Mouse (Mus musculus) layer of hippocampus, postnatal 14 days (tissue): Measurements from ENCODE around the gene Rac2. TPM values are rescaled to one million over a fixed set of nuclear protein-coding genes. Genes with fewer than 3 reads are reported as not detected.

Experiments used
- DNase-seq, 2 experiments: peaks; one replicate each; pipeline ENCODE4 v3.0.0; 2021 to 2022; ENCODE audit warnings: low spot score in 2 of 2, mixed read lengths in 1 of 2
- total RNA-seq, 2 experiments: library from RNA; stranded (reverse); gene quantifications; 2 replicates each; pipeline ENCODE4 v1.2.3; 2021

Gene Rac2
- total RNA-seq, 2 experiments from 2014 or later = 2.5 to 3.5 TPM

DNA sequence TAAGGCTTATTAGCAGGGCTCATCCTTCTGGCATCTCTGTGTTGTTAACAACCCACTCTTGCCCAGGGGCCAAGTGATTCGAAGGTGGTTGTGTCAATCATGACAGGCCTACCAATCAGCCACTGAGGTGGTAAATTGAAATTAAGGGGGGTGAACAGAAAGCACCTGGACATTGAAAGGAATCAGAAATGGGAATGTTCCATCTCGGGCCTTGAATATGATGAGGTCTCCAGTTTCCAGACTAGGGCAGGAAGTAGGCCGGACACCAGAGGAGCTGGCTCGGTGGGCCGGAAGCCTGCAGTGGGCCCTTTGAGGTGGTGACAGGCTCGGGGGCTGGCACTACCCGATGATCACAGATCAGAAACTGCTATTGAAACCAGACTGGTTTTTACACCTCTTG, 44.6 kb downstream of the Rac2 start:
- peak; percentile 71 to 83 for DNase-seq

DNA sequence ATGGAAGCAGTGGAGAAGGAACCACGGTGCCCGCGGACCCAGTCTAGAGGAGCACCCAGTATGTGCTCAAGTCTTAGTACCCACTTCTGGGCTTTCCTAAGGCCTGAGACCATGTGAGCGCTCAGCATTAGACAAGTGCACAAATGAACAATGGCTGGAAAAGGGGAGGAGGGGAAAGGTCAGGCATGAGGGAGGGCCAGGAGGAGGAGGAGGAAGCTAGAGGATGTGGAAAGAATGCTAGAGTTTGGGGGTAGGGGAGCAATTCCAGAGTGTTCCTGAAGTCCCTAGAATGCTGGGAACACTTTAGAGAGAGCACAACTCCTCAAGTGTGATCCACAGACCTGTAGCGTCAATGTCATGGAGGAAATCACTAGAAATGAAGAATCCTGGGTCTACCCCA, 48.4 kb downstream of the Rac2 start:
- no peak for DNase-seq

DNA sequence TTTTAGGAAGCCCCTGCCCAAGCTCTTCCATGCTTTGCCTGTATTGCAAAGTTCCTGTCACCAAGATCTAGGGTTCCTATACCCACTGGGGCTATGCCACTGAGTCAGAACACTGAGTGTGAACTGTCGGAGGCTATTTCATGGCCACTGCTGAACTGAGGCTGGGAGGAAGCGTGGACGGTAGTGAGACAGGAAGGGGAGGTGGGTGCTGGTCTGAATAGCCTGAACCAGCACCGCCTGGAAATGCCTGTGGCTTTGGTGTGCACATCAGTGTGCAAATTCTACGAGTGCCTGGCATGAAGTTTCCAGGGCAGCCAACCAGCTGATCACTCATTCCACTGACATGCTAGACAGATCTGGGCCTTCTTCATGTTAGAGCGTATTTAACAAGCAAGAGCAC, 50.7 kb downstream of the Rac2 start:
- DNase-seq = no peak

DNA sequence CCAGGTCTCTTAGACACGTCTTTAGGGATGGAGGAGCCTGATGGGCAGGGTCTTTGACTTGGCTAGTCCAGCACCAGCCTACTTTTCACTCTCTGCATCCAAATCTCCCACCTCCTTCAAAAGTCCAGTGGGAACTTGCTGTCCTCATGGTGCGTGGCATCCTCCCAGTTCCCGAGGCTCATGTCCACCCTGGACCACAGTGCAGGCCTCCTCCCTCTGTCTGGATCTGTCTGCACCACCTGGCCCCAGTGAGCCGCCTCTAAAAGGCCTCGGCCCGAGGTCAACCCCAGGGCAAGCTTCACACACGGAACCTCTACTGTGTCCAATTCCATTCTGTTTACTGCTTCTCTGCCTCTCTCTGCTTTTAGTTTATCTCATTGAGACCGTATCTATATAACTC, 51.3 kb downstream of the Rac2 start:
- DNase-seq = no peak

DNA sequence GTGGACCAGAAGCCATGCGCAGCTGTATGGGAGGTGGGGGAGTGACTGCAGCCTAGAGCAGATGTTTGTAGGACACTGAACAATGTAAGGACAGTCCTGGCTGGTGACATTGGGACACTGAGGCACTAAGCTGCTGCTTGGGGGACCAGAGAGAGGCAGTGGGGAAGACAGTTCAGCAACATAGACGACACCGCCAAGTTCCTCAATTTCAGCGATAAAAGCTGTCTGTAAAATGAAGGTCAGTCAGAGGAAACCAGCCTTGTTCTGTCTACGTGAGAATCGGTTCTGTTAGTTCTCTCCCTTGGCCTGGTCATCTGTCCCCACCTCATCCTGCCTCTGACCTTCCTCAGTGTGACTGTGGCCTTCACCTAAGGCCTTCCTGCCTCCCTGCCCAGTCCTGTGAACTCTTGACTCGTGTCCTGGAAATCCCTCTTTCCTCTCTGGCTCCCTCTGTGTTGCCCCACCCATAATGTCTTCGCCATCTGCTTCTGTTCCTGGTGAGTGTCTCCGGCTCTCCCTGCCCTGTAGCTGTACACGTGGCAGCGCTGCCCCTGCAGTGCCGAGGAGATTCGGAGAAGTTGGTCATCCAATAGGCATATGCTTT, 52.4 kb downstream of the Rac2 start:
- no peak for DNase-seq

DNA sequence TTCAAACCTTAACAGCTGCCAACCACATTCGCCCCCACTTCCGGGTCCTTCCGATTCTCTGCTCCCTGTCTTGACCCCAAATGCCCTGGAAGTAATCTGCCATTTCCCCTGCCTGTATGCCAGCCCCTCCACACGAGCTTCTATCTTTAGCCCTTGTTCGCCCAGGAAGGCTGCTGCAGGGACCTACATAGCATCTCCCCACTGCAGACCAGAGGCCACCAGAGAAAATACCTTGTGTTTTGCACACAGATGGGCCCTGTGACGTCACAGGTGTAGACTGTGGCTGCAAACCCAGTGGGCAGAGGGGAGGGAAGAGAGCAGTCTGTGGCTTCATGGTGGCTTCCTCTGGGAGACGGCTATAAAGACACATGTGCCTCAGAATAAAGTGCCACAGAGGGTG, 54.4 kb downstream of the Rac2 start:
- DNase-seq = no peak

DNA sequence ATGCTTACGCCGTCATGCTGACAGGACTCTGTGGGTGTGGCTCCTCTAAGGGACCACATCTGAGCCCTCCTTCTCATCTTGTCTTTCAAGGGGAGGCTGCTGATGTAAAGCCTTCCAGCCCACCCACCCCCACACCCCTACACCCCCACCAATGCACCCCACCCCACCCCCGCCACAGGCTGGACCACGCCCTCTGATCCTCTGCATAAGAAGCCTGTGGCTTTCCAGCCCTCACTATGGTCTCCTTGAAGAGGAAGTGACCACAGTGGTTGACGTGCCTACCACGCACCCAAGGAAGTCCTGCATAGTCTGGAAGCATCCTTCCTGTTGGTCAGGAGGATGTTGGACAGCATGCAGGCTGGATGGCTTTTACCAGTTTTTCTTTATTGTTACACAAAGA, 56.8 kb downstream of the Rac2 start:
- DNase-seq = no peak

DNA sequence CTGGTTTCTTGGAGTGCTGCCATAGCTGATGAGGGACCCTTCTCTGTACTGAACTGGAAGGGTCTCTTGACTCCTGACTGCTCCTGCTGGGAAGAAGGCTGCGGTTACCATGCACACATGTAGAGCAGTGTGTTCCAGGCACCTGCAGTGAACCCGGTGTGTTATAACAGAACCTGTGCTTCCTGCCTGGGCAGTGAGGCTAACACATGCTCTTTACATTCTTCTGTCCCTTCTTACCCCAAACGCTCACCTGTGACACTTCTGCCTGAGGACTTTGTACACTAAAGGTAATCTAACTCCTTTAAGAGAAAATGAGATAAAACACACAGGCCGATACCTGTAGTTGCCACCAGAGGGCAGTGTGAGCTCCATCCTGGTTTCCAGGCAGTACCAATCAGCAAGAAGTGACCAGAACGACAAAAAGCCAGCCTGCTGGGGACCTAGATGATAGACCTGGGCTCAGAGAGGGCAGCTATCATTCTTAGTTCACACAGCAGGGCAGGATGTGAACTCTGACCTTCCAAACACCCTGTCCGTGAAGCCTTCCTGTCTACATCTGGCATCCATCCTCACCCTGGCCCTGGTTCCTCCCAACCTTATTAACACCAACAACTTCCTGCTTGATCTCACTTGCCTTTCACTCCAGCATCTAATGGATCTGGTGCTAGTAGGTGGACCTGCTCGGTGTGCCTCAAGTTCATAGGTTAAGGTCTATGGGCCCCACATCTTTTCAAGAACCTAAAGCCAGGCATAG, 58.0 kb downstream of the Rac2 start:
- peak; percentile 80 to 87 for DNase-seq

DNA sequence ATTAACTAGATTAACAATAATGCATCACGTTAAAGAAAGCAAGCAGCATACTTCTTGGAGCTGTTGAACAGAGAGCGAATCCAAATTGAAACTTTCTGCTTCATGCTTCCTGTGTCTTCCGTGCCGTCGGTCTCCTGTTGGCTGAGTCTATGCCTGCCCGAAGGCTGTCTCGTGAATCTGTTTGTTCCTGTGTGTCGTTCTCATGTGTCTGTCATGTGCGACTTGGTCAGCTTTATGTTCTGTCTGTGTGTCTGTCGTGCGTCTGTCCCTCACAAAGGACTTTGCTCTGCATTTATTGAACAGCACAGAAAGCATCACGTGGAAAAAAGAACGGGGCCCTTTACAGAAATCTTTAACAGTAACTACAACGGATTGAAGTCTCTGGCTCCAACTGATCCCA, 59.6 kb downstream of the Rac2 start:
- DNase-seq = no peak

DNA sequence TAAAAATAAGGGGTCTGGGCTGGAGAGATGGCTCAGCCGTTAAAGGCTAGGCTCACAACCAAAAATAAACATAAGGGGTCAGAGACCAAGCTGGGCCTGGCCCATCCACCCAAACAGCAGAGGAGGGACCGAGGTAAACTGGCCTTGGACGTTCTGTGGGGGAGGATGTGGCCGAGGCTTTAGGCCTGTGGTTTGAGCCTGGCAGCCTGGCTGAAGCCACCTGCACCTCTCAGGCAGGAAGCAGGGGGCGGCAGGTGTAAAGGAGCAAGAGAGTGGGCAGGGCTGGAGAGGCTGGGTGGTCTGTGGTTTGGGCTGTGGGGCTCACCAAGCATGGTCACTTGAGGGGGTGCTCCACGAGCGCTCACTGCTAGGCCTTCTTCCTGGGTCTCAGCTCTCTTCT, 60.6 kb downstream of the Rac2 start:
- no peak for DNase-seq

DNA sequence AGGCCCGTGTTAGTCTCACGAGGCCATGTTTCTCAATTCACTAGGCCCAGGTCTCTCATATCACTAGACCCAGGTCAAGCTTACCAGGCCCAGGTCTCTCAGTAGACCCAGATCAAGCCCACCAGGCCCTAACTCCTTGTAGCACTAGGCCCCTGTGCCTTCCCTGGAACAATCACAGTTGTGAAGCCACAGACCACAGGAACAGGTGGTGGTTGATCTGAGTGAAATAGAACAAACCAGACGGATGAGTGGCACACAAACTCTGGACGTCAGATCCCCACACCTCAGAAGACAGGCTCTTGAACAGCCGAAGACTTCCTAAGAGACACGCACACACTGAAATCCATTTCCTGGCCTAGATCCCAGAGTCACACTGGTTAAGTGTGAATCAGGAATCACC, 61.8 kb downstream of the Rac2 start:
- DNase-seq = no peak

DNA sequence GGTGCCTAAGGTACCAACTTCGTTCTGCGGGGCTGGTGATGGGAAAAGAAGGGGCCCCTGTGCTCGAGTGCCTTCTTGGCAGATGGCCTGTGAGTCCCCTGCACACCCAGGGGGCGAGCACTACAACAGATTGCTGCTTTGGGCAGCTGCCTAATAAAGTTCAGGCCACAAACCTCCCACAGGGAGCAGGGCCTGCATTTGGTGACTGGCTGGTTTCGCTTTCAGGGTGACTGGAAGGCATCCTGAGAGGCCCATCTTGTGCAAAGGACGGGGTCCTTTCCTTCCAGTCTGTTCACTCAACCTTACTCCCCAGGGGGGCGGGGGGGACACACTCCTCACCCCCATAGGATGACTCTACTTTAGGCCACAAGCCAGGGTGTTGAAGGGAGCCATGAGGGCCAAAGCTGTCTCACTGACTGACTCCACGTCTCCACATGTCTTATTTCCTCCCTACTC, 62.4 kb downstream of the Rac2 start:
- DNase-seq = no peak

DNA sequence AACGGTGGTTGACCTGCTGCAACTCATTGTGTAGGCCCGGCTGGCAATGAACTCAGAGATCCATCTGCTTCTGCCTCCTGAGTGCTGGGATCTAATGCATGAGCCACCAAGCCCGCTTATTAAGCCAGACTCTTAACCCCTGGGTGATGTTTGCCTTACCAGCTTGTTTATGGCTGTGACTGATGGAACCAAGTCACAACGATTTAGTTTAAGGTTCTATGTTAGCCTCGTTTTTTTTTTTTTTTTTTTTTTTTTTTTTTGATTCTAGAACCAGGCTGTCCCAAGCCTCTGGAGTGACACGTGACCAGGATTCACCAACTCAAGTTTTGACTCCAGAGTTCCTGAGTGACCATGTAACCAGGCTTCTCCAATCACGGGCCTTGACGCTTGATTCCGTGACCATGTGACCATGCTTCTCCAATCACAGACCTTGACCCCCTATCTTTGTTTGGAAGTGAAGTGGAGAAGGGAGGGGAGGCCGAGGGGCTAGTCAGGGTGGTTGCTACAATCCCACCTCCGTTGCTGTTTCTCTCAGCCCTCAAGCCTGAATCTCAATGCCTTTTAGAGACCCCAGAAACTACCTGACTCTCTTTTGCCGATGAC, 63.2 kb downstream of the Rac2 start:
- DNase-seq = no peak

Other genes with a start within 250 kb of the Rac2 start
- 1 to 10 TPM; 3.3 to 3.8 TPM for gene Csf2rb, start 247.0 kb downstream of the Rac2 start, total RNA-seq
- under 1 TPM in 1 of 2 experiments, not detected in 1; 0.43 TPM for gene Tex33, start 176.9 kb downstream of the Rac2 start, total RNA-seq
- gene Tst, start 166.9 kb downstream of the Rac2 start, total RNA-seq = 10 to 100 TPM; 35.4 to 45.6 TPM
- 10 to 100 TPM; 39.5 to 41.9 TPM for gene Mpst, start 166.4 kb downstream of the Rac2 start, total RNA-seq
- 100 to 1,000 TPM; 254 to 262 TPM for gene Kctd17, start 144.2 kb downstream of the Rac2 start, total RNA-seq
- gene Tmprss6, start 104.1 kb downstream of the Rac2 start, total RNA-seq = not detected
- gene Il2rb, start 77.5 kb downstream of the Rac2 start, total RNA-seq = under 1 TPM; 0.07 to 0.12 TPM
- 10 to 100 TPM; 10.8 to 12.0 TPM for gene C1qtnf6, start 41.4 kb downstream of the Rac2 start, total RNA-seq
- gene Sstr3, start 28.1 kb downstream of the Rac2 start, total RNA-seq = 10 to 100 TPM; 22.9 to 23.9 TPM
- 10 to 100 TPM; 16.9 to 18.0 TPM for gene Cyth4, start 24.3 kb upstream of the Rac2 start, total RNA-seq
- gene Elfn2, start 146.0 kb upstream of the Rac2 start, total RNA-seq = 100 to 1,000 TPM; 161 to 171 TPM
- gene Mfng, start 200.7 kb upstream of the Rac2 start, total RNA-seq = 1 to 10 TPM; 7.9 to 8.3 TPM
- 1 to 10 TPM; 4.8 to 4.9 TPM for gene Card10, start 230.3 kb upstream of the Rac2 start, total RNA-seq